Mouse (Mus musculus): Measurements from ENCODE around the gene Pfn3.

DNA sequence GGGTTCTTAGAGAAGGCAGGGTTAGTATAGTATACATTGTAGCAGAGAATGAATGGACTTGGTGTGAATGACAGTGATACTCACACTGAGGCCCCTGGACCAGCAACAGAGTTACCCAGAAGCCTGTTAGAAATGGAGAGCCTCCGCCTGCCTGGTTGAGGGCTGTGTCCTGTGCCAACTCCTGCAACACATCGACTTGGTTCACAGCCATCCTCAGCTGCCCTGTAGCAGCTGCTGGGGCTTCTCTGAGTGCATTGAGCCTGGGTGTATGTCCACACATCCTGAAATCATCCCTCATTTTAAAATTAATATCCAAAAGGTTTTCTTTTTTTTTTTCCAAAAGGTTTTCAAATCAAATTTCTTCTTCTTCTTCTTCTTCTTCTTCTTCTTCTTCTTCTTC lies 39.2 kb downstream of the Pfn3 start:
- no peak for TF ChIP-seq POLR2A (IDR thresholded peaks at IDR 0.05; ENCODE audit: extremely low read depth, insufficient read depth, low read length)
- no peak for TF ChIP-seq CTCF (IDR thresholded peaks at IDR 0.05; ENCODE audit: extremely low read depth, insufficient read depth, low read length)
